Comparison of ENCODE assay signal across 8 mouse cellular contexts in genomic region chr5:115652681-115653575, GRCm38 (mm10). TPM values are rescaled to one million over a fixed set of nuclear protein-coding genes. Genes with fewer than 3 reads are reported as not detected.
A peak's percentile ranks its signal among the peaks of the same experiment; 100 is the strongest.
DNase-seq lines count a peak whose midpoint lies in the region; ATAC-seq and TF ChIP-seq lines count a peak whose summit lies in the region.

No protein-coding gene starts in this region.

- 4% methylated on average over 35 of the region's 35 CpGs for WGBS in forebrain, embryonic 13.5 days
- 2% methylated on average over 35 of the region's 35 CpGs for WGBS in large intestine, adult 2 months
- WGBS in liver, postnatal 0 days (ENCODE audit: insufficient replicate concordance) = 3% methylated on average over 35 of the region's 35 CpGs
- 3% methylated on average over 35 of the region's 35 CpGs for WGBS in neural tube, embryonic 14.5 days

- no peaks in the 10 kb centered on the region for H3K9me3 ChIP-seq in ES-Bruce4 (replicated peaks; ENCODE audit: control insufficient read depth, insufficient read depth, low read length, poor library complexity, severe bottlenecking)
- H3K9me3 ChIP-seq in forebrain, embryonic 13.5 days (replicated peaks) = no peaks in the 10 kb centered on the region
- H3K9me3 ChIP-seq in liver, postnatal 0 days (ENCODE audit: low read length) = no peaks in the 10 kb centered on the region
- no peaks in the 10 kb centered on the region for H3K9me3 ChIP-seq in neural tube, embryonic 14.5 days (ENCODE audit: control insufficient read depth, low read length)

- peak; percentile 63 for TF ChIP-seq POLR2A in ES-Bruce4 (IDR thresholded peaks at IDR 0.05; ENCODE audit: insufficient read depth, low read length)

- peak; percentile 100 for DNase-seq in heart, postnatal 10 days
- DNase-seq in large intestine, adult 2 months (ENCODE audit: low read depth, low spot score) = peak; percentile 99
- DNase-seq in liver, postnatal 0 days = peak; percentile 100
- peak; percentile 100 for DNase-seq in testis, postnatal 10 days (ENCODE audit: low spot score)

- TF ChIP-seq CTCF in ES-Bruce4 (IDR thresholded peaks at IDR 0.05; ENCODE audit: low read depth, low read length) = peak; percentile 83
- peak; percentile 98 for TF ChIP-seq CTCF in liver, postnatal 0 days (IDR thresholded peaks at IDR 0.05; ENCODE audit: low read depth)

- ATAC-seq in cerebellum, adult (ENCODE audit: insufficient number of reproducible peaks, low FRiP score, low TSS enrichment) = peak; percentile 95
- peak; percentile 100 for ATAC-seq in forebrain, embryonic 13.5 days
- ATAC-seq in liver, postnatal 0 days = peak; percentile 100
- ATAC-seq in neural tube, embryonic 14.5 days (ENCODE audit: low read depth) = peak; percentile 100

- no peak overlapping the region for H3K27ac ChIP-seq in ES-Bruce4 (ENCODE audit: insufficient read depth, low read length)
- H3K27ac ChIP-seq in forebrain, embryonic 13.5 days = peak overlapping the region; percentile 70
- H3K27ac ChIP-seq in liver, postnatal 0 days (ENCODE audit: low read depth) = peak overlapping the region; percentile 74
- H3K27ac ChIP-seq in neural tube, embryonic 14.5 days (ENCODE audit: low read depth, low read length) = peak overlapping the region; percentile 73; the same call in 1 of the 2 replicates

- peak overlapping the region; percentile 67 for H3K4me2 ChIP-seq in forebrain, embryonic 13.5 days
- peak overlapping the region; percentile 66 for H3K4me2 ChIP-seq in liver, postnatal 0 days (ENCODE audit: low read depth, low read length)
- peak overlapping the region; percentile 69 for H3K4me2 ChIP-seq in neural tube, embryonic 14.5 days (ENCODE audit: low read depth, low read length)

- H3K4me1 ChIP-seq in ES-Bruce4 (ENCODE audit: control insufficient read depth, insufficient read depth, low read length) = no peaks in the 10 kb centered on the region
- peaks cover 18% of the 10 kb centered on the region for H3K4me1 ChIP-seq in forebrain, embryonic 13.5 days
- peaks cover 7% of the 10 kb centered on the region for H3K4me1 ChIP-seq in liver, postnatal 0 days (ENCODE audit: insufficient read depth)
- H3K4me1 ChIP-seq in neural tube, embryonic 14.5 days (ENCODE audit: control insufficient read depth, insufficient read depth, low read length) = peaks cover 8% of the 10 kb centered on the region

- H3K36me3 ChIP-seq in ES-Bruce4 (ENCODE audit: control insufficient read depth, insufficient read depth, low read length, poor library complexity, severe bottlenecking) = no peaks in the 10 kb centered on the region
- peaks cover 15% of the 10 kb centered on the region for H3K36me3 ChIP-seq in forebrain, embryonic 13.5 days (ENCODE audit: poor library complexity, severe bottlenecking)
- no peaks in the 10 kb centered on the region for H3K36me3 ChIP-seq in liver, postnatal 0 days (replicated peaks; ENCODE audit: insufficient read depth, low read length)
- H3K36me3 ChIP-seq in neural tube, embryonic 14.5 days (ENCODE audit: control insufficient read depth, insufficient read depth, low read length) = peaks cover 11% of the 10 kb centered on the region

- no peaks in the 10 kb centered on the region for H3K27me3 ChIP-seq in ES-Bruce4 (ENCODE audit: control insufficient read depth, insufficient read depth, low read length, poor library complexity, severe bottlenecking)
- no peaks in the 10 kb centered on the region for H3K27me3 ChIP-seq in forebrain, embryonic 13.5 days
- no peaks in the 10 kb centered on the region for H3K27me3 ChIP-seq in liver, postnatal 0 days (ENCODE audit: insufficient read depth, low read length)
- no peaks in the 10 kb centered on the region for H3K27me3 ChIP-seq in neural tube, embryonic 14.5 days (ENCODE audit: control insufficient read depth, insufficient read depth, low read length)

- TF ChIP-seq EP300 in ES-Bruce4 (IDR thresholded peaks at IDR 0.05; ENCODE audit: insufficient read depth, low read depth, low read length) = peak; percentile 42; the same call in 1 of the 2 replicates
- TF ChIP-seq EP300 in liver, postnatal 0 days (IDR thresholded peaks at IDR 0.05; ENCODE audit: low read depth) = peak; percentile 32; the same call in 1 of the 2 replicates

- peak overlapping the region; percentile 58 for H3K4me3 ChIP-seq in ES-Bruce4 (ENCODE audit: low read depth, low read length)
- H3K4me3 ChIP-seq in forebrain, embryonic 13.5 days = peak overlapping the region; percentile 39
- peak overlapping the region; percentile 36 for H3K4me3 ChIP-seq in liver, postnatal 0 days (ENCODE audit: low read depth, low read length)
- peak overlapping the region; percentile 32 for H3K4me3 ChIP-seq in neural tube, embryonic 14.5 days (ENCODE audit: low read depth, low read length)

- 0 out of 2 replicates have a peak overlapping the region, but pooled peaks have one; percentile 13 for H3K9ac ChIP-seq in ES-Bruce4 (ENCODE audit: low read depth, poor library complexity, severe bottlenecking)
- H3K9ac ChIP-seq in forebrain, embryonic 13.5 days = peak overlapping the region; percentile 62
- peak overlapping the region; percentile 51 for H3K9ac ChIP-seq in liver, postnatal 0 days (replicated peaks)
- peak overlapping the region; percentile 51 for H3K9ac ChIP-seq in neural tube, embryonic 14.5 days (replicated peaks; ENCODE audit: low read depth, low read length)

- intact Hi-C loops in heart, postnatal 10 days (cut with DNase I) = loop anchor here (5.0 to 10.0 kb wide), 2 partner anchors 79 to 362 kb away; partner anchors contain the start of gene Bicdl1

RNA-seq across cellular contexts. Expression of gene Rab35, which starts 21.2 kb away (rescaled TPM):
- polyA plus RNA-seq in ES-Bruce4 (2011; ENCODE audit: insufficient read depth, insufficient read length, low read depth, missing spikeins) = 58.9 and 62.4 TPM in 2 replicates
- polyA plus RNA-seq in forebrain, embryonic 13.5 days (2015; fragmentation: Nextera tagmentation; extraction: Ambion mirVana) = 10.6 and 12.1 TPM in 2 replicates
- total RNA-seq in heart, postnatal 10 days (2021) = 10 to 100 TPM; 51.0 to 52.2 TPM
- polyA plus RNA-seq in large intestine, adult 2 months (2012; rRNA removed) = 52.8 and 56.6 TPM in 2 replicates
- polyA plus RNA-seq in liver, postnatal 0 days (2015; fragmentation: Nextera tagmentation; extraction: Ambion mirVana) = 7.6 and 8.6 TPM in 2 replicates
- polyA plus RNA-seq in neural tube, embryonic 14.5 days (2014; fragmentation: Nextera tagmentation; extraction: Ambion mirVana) = 22.0 and 23.4 TPM in 2 replicates
